Mouse (Mus musculus) E14TG2a.4 (cell line): ENCODE measurements around the gene Taf3.

ENCODE experiments used
- H3K27me3 ChIP-seq: 2 replicates; pipeline ENCODE4 v1.6.1; 2014; ENCODE audit warnings: low read length, control low read depth; ENCODE audit not compliant: insufficient read depth
- H3K36me3 ChIP-seq: 2 replicates; pipeline ENCODE4 v1.6.1; 2014; ENCODE audit warnings: low read length, control low read depth; ENCODE audit not compliant: insufficient read depth
- H3K4me1 ChIP-seq: replicated peaks from 2 replicates; pipeline ENCODE4 v1.6.1; 2014; ENCODE audit warnings: low read depth, low read length, control low read depth
- H3K4me3 ChIP-seq: replicated peaks from 2 replicates; pipeline ENCODE4 v1.5.1; 2014; ENCODE audit warnings: mild to moderate bottlenecking, low read length
- H3K9me3 ChIP-seq: 2 replicates; pipeline ENCODE4 v1.6.1; 2014; ENCODE audit warnings: low read length, control low read depth
- CTCF ChIP-seq: conservative IDR thresholded peaks from 2 replicates; pipeline ENCODE4 v1.5.1; 2014; ENCODE audit warnings: low read length
- NANOG ChIP-seq: IDR thresholded peaks from 2 replicates; pipeline ENCODE4 v1.6.1; 2014; ENCODE audit warnings: borderline replicate concordance, low read length, mixed read lengths
- POU5F1 ChIP-seq: IDR thresholded peaks from 2 replicates; pipeline ENCODE4 v1.6.1; 2014; ENCODE audit warnings: low read length, borderline replicate concordance

Taf3 gene

GRCm38 (mm10) chr2:9985979-9986447 is 62.4 kb downstream of the Taf3 start:
- no peaks in the 10 kb centered on the region for H3K36me3 ChIP-seq
- peaks cover 18% of the 10 kb centered on the region for H3K4me1 ChIP-seq
- H3K27me3 ChIP-seq = no peaks in the 10 kb centered on the region
- no peak overlapping the region for H3K4me3 ChIP-seq
- H3K9me3 ChIP-seq = no peaks in the 10 kb centered on the region
- TF ChIP-seq CTCF (no peak), POU5F1 (no peak), NANOG (no peak)

GRCm38 (mm10) chr2:9982446-9982845 is 66.0 kb downstream of the Taf3 start:
- H3K9me3 ChIP-seq = no peaks in the 10 kb centered on the region
- no peaks in the 10 kb centered on the region for H3K27me3 ChIP-seq
- peaks cover 12% of the 10 kb centered on the region for H3K4me1 ChIP-seq
- H3K36me3 ChIP-seq = no peaks in the 10 kb centered on the region
- no peak overlapping the region for H3K4me3 ChIP-seq
- no peak for TF ChIP-seq NANOG
- no peak for TF ChIP-seq CTCF
- no peak for TF ChIP-seq POU5F1

- H3K27me3 ChIP-seq = no peaks in the 10 kb centered on the region
- no peak overlapping the region for H3K4me3 ChIP-seq
- no peaks in the 10 kb centered on the region for H3K4me1 ChIP-seq
- peaks cover 5% of the 10 kb centered on the region; the same call in 1 of the 2 replicates for H3K36me3 ChIP-seq
- TF ChIP-seq POU5F1 = no peak
- no peak for TF ChIP-seq NANOG
- TF ChIP-seq CTCF = no peak
- no peaks in the 10 kb centered on the region for H3K9me3 ChIP-seq
Observed at GRCm38 (mm10) chr2:9971927-9972326, 76.5 kb downstream of the Taf3 start.

- no peaks in the 10 kb centered on the region for H3K27me3 ChIP-seq
- no peaks in the 10 kb centered on the region; the same call in 1 of the 2 replicates for H3K4me1 ChIP-seq
- no peak for TF ChIP-seq NANOG
- no peak for TF ChIP-seq POU5F1
- no peak for TF ChIP-seq CTCF
- H3K4me3 ChIP-seq = no peak overlapping the region
- H3K36me3 ChIP-seq = peaks cover 5% of the 10 kb centered on the region; the same call in 1 of the 2 replicates
- H3K9me3 ChIP-seq = no peaks in the 10 kb centered on the region
Observed at GRCm38 (mm10) chr2:9970579-9970978, 77.8 kb downstream of the Taf3 start.

GRCm38 (mm10) chr2:9970178-9970577 is 78.2 kb downstream of the Taf3 start:
- H3K9me3 ChIP-seq = no peaks in the 10 kb centered on the region
- H3K4me1 ChIP-seq = no peaks in the 10 kb centered on the region; the same call in 1 of the 2 replicates
- no peaks in the 10 kb centered on the region for H3K27me3 ChIP-seq
- no peak overlapping the region for H3K4me3 ChIP-seq
- peaks cover 5% of the 10 kb centered on the region; the same call in 1 of the 2 replicates for H3K36me3 ChIP-seq
- TF ChIP-seq POU5F1 (no peak), NANOG (no peak), CTCF (no peak)

- TF ChIP-seq POU5F1 = no peak
- no peak for TF ChIP-seq NANOG
- TF ChIP-seq CTCF = no peak
- H3K9me3 ChIP-seq = no peaks in the 10 kb centered on the region
- no peak overlapping the region for H3K4me3 ChIP-seq
- no peaks in the 10 kb centered on the region for H3K27me3 ChIP-seq
- H3K4me1 ChIP-seq = no peaks in the 10 kb centered on the region; the same call in 1 of the 2 replicates
- peaks cover 5% of the 10 kb centered on the region; the same call in 1 of the 2 replicates for H3K36me3 ChIP-seq
Observed at GRCm38 (mm10) chr2:9969734-9970133, 78.7 kb downstream of the Taf3 start.

- no peaks in the 10 kb centered on the region for H3K27me3 ChIP-seq
- H3K4me3 ChIP-seq = no peak overlapping the region
- peaks cover 5% of the 10 kb centered on the region; the same call in 1 of the 2 replicates for H3K36me3 ChIP-seq
- H3K4me1 ChIP-seq = no peaks in the 10 kb centered on the region; the same call in 1 of the 2 replicates
- no peaks in the 10 kb centered on the region for H3K9me3 ChIP-seq
- TF ChIP-seq NANOG = no peak
- TF ChIP-seq CTCF = no peak
- TF ChIP-seq POU5F1 = no peak
Observed at GRCm38 (mm10) chr2:9966634-9967033, 81.8 kb downstream of the Taf3 start.

- TF ChIP-seq NANOG (no peak), POU5F1 (no peak), CTCF (no peak)
- Histone ChIP-seq H3K4me3 (no peak overlapping the region), H3K27me3 (no peaks in the 10 kb centered on the region), H3K36me3 (peaks cover 5% of the 10 kb centered on the region; the same call in 1 of the 2 replicates), H3K4me1 (no peaks in the 10 kb centered on the region; the same call in 1 of the 2 replicates), H3K9me3 (no peaks in the 10 kb centered on the region)
Observed at GRCm38 (mm10) chr2:9965608-9966007, 82.8 kb downstream of the Taf3 start.

- no peak for TF ChIP-seq POU5F1
- TF ChIP-seq CTCF = no peak
- no peak for TF ChIP-seq NANOG
- Histone ChIP-seq H3K27me3 (no peaks in the 10 kb centered on the region), H3K4me3 (no peak overlapping the region), H3K4me1 (peaks cover 16% of the 10 kb centered on the region), H3K9me3 (no peaks in the 10 kb centered on the region), H3K36me3 (peaks cover 5% of the 10 kb centered on the region; the same call in 1 of the 2 replicates)
Observed at GRCm38 (mm10) chr2:9962871-9963270, 85.5 kb downstream of the Taf3 start.
